Mouse (Mus musculus) Muller cell, postnatal 12 days (primary cell): ENCODE results near the gene Grik4.
"Not testable (repeated sequence)": the region's sequence is repeated elsewhere in the genome, so short reads cannot be mapped to it uniquely, and the experiment has no call there.

Experiments
- DNase-seq: peaks from one replicate; pipeline ENCODE4 v3.0.0-alpha.2; 2015; ENCODE audit errors: inconsistent ontology term

Grik4 gene

GRCm38 (mm10) chr9:42798280-42798679 lies 146.0 kb downstream of the Grik4 start:
- DNase-seq, result no peak

GRCm38 (mm10) chr9:42797276-42797675 lies 147.0 kb downstream of the Grik4 start:
- no peak for DNase-seq

GRCm38 (mm10) chr9:42795881-42796280 lies 148.4 kb downstream of the Grik4 start:
- DNase-seq, result no peak

- no peak for DNase-seq
Observed at GRCm38 (mm10) chr9:42794006-42794405, 150.3 kb downstream of the Grik4 start.

- no peak for DNase-seq
Observed at GRCm38 (mm10) chr9:42793581-42793980, 150.7 kb downstream of the Grik4 start.

GRCm38 (mm10) chr9:42792381-42792780 lies 151.9 kb downstream of the Grik4 start:
- DNase-seq, result no peak

GRCm38 (mm10) chr9:42791779-42792178 lies 152.5 kb downstream of the Grik4 start:
- DNase-seq, result no peak

GRCm38 (mm10) chr9:42791346-42791745 lies 152.9 kb downstream of the Grik4 start:
- DNase-seq, result no peak

- peak; percentile 31 for DNase-seq
Observed at GRCm38 (mm10) chr9:42788471-42788870, 155.8 kb downstream of the Grik4 start.

GRCm38 (mm10) chr9:42786882-42787281 lies 157.4 kb downstream of the Grik4 start:
- no peak for DNase-seq

- DNase-seq, result peak; percentile 62
Observed at GRCm38 (mm10) chr9:42786286-42786685, 158.0 kb downstream of the Grik4 start.

GRCm38 (mm10) chr9:42785173-42785830 lies 159.0 kb downstream of the Grik4 start:
- no peak for DNase-seq

GRCm38 (mm10) chr9:42783248-42783903 lies 160.9 kb downstream of the Grik4 start:
- DNase-seq, result no peak

GRCm38 (mm10) chr9:42778471-42779263 lies 165.6 kb downstream of the Grik4 start:
- DNase-seq, result not testable (repeated sequence)

- DNase-seq, result no peak
Observed at GRCm38 (mm10) chr9:42777913-42778312, 166.4 kb downstream of the Grik4 start.

- DNase-seq, result no peak
Observed at GRCm38 (mm10) chr9:42776804-42777203, 167.5 kb downstream of the Grik4 start.

- no peak for DNase-seq
Observed at GRCm38 (mm10) chr9:42764823-42765560, 179.3 kb downstream of the Grik4 start.

- DNase-seq, result no peak
Observed at GRCm38 (mm10) chr9:42758682-42759205, 185.5 kb downstream of the Grik4 start.

- no peak for DNase-seq
Observed at GRCm38 (mm10) chr9:42757012-42757640, 187.2 kb downstream of the Grik4 start.

- no peak for DNase-seq
Observed at GRCm38 (mm10) chr9:42754699-42755098, 189.6 kb downstream of the Grik4 start.

- no peak for DNase-seq
Observed at GRCm38 (mm10) chr9:42751160-42751559, 193.1 kb downstream of the Grik4 start.
